Mouse (Mus musculus): ENCODE results near the gene Lgals4.

The Lgals4 gene

GRCm38 (mm10) chr7:28833723-28834347, at the start of gene Lgals4:
Gene Lgals4 (plus strand): TSS chr7:28833854.
- no peak for DNase-seq (ENCODE audit: low spot score in 2 of 2)

- no peak for DNase-seq (ENCODE audit: low spot score in 2 of 2)
Observed at GRCm38 (mm10) chr7:28785161-28785560, 48.5 kb upstream of the Lgals4 start.

GRCm38 (mm10) chr7:28787884-28788283, 45.8 kb upstream of the Lgals4 start:
- no peak for DNase-seq (ENCODE audit: low spot score in 2 of 2)

GRCm38 (mm10) chr7:28788307-28789195, 45.1 kb upstream of the Lgals4 start, which contains the start of gene Rinl:
Gene Rinl (plus strand): TSS chr7:28788969.
- no peak for DNase-seq (ENCODE audit: low spot score in 2 of 2)

GRCm38 (mm10) chr7:28789235-28789634, 44.4 kb upstream of the Lgals4 start:
- DNase-seq (ENCODE audit: low spot score in 2 of 2): no peak

GRCm38 (mm10) chr7:28790066-28790806, 43.4 kb upstream of the Lgals4 start:
- DNase-seq (ENCODE audit: low spot score in 2 of 2): no peak

GRCm38 (mm10) chr7:28791706-28792105, 41.9 kb upstream of the Lgals4 start:
- no peak for DNase-seq (ENCODE audit: low spot score in 2 of 2)

- no peak for DNase-seq (ENCODE audit: low spot score in 2 of 2)
Observed at GRCm38 (mm10) chr7:28792391-28793185, 41.1 kb upstream of the Lgals4 start.

- DNase-seq (ENCODE audit: low spot score in 2 of 2): no peak
Observed at GRCm38 (mm10) chr7:28793834-28794233, 39.8 kb upstream of the Lgals4 start.

GRCm38 (mm10) chr7:28794496-28794895, 39.2 kb upstream of the Lgals4 start:
- DNase-seq (ENCODE audit: low spot score in 2 of 2): no peak

- no peak for DNase-seq (ENCODE audit: low spot score in 2 of 2)
Observed at GRCm38 (mm10) chr7:28795832-28796231, 37.8 kb upstream of the Lgals4 start.

- DNase-seq (ENCODE audit: low spot score in 2 of 2): peak; percentile 64 to 72
Observed at GRCm38 (mm10) chr7:28796562-28796975, 37.1 kb upstream of the Lgals4 start.

- no peak for DNase-seq (ENCODE audit: low spot score in 2 of 2)
Observed at GRCm38 (mm10) chr7:28799994-28800393, 33.7 kb upstream of the Lgals4 start.

GRCm38 (mm10) chr7:28801451-28801850, 32.2 kb upstream of the Lgals4 start:
- no peak for DNase-seq (ENCODE audit: low spot score in 2 of 2)

GRCm38 (mm10) chr7:28801901-28802670, 31.6 kb upstream of the Lgals4 start:
- no peak for DNase-seq (ENCODE audit: low spot score in 2 of 2)

- DNase-seq (ENCODE audit: low spot score in 2 of 2): no peak
Observed at GRCm38 (mm10) chr7:28802846-28803588, 30.6 kb upstream of the Lgals4 start.

GRCm38 (mm10) chr7:28803756-28804155, 29.9 kb upstream of the Lgals4 start:
- DNase-seq (ENCODE audit: low spot score in 2 of 2): no peak

GRCm38 (mm10) chr7:28806869-28807268, 26.8 kb upstream of the Lgals4 start:
- no peak for DNase-seq (ENCODE audit: low spot score in 2 of 2)

- DNase-seq (ENCODE audit: low spot score in 2 of 2): no peak
Observed at GRCm38 (mm10) chr7:28807641-28808220, 25.9 kb upstream of the Lgals4 start.
